Mouse (Mus musculus) lung, embryonic 16.5 days (tissue): Measurements from ENCODE around the gene Plcl1. TPM values are rescaled to one million over a fixed set of nuclear protein-coding genes. Genes with fewer than 3 reads are reported as not detected.
A peak's percentile ranks its signal among the peaks of the same experiment; 100 is the strongest.

ENCODE experiments used
- ATAC-seq: fragments of 200-750 bp; cut with Nextera tagmentation; 2 replicates; pipeline ENCODE4 v1.8.0; 2017; ENCODE audit warnings: low read depth, mild to moderate bottlenecking, moderate library complexity
- H3K27ac ChIP-seq: fragments of 300-500 bp; sonication (generic); 2 replicates; pipeline ENCODE4 v1.5.1; 2014; ENCODE audit warnings: mild to moderate bottlenecking, control low read depth, low read length
- H3K27me3 ChIP-seq: fragments of 300-500 bp; sonication (generic); 2 replicates; pipeline ENCODE4 v1.6.1; 2014; ENCODE audit warnings: low read depth, low read length, mixed read lengths; ENCODE audit not compliant: control insufficient read depth, insufficient read depth
- H3K36me3 ChIP-seq: fragments of 300-500 bp; sonication (generic); 2 replicates; pipeline ENCODE4 v1.6.1; 2014; ENCODE audit warnings: low read length; ENCODE audit not compliant: control insufficient read depth, insufficient read depth
- H3K4me1 ChIP-seq: fragments of 300-500 bp; sonication (generic); replicated peaks from 2 replicates; pipeline ENCODE4 v1.6.1; 2014; ENCODE audit warnings: low read length, mixed read lengths; ENCODE audit not compliant: control insufficient read depth, insufficient read depth
- H3K4me2 ChIP-seq: fragments of 300-500 bp; sonication (generic); 2 replicates; pipeline ENCODE4 v1.6.1; 2014; ENCODE audit warnings: low read depth, low read length, control low read depth
- H3K4me3 ChIP-seq: fragments of 300-500 bp; sonication (generic); 2 replicates; pipeline ENCODE4 v1.5.1; 2014; ENCODE audit warnings: mild to moderate bottlenecking, low read length, control low read depth
- H3K9ac ChIP-seq: fragments of 300-500 bp; sonication (generic); 2 replicates; pipeline ENCODE4 v1.6.1; 2014; ENCODE audit warnings: low read length, control low read depth
- H3K9me3 ChIP-seq: fragments of 300-500 bp; sonication (generic); 2 replicates; pipeline ENCODE4 v1.6.1; 2016; ENCODE audit warnings: low read length; ENCODE audit not compliant: control insufficient read depth
- WGBS: fragments of 180-500 bp; shearing (Covaris S2); extraction: QIAGEN DNeasy Blood & Tissue Kit; methylation state at CpG from one replicate; pipeline ENCODE4 v1.1.7; 2014; 5-methylcytosine and 5-hydroxymethylcytosine counted together
- polyA plus RNA-seq: library from polyadenylated mRNA; unstranded; fragments of >200 nt; fragmentation: Nextera tagmentation; extraction: Ambion mirVana; gene quantifications from 2 replicates; pipeline ENCODE4 v1.2.1, GENCODE M21; 2015

The Plcl1 gene
- polyA plus RNA-seq, 1 experiment from 2014 or later, result 2.0 TPM

GRCm38 (mm10) chr1:55741885-55742284 lies 336.2 kb downstream of the Plcl1 start:
- no peak overlapping the region for H3K9ac ChIP-seq
- no peak overlapping the region for H3K4me3 ChIP-seq
- peaks cover 2% of the 10 kb centered on the region; the same call in 1 of the 2 replicates for H3K27me3 ChIP-seq
- no peak overlapping the region for H3K4me2 ChIP-seq
- H3K27ac ChIP-seq, result no peak overlapping the region
- H3K36me3 ChIP-seq, result no peaks in the 10 kb centered on the region
- peak; percentile 60 for ATAC-seq
- peaks cover 5% of the 10 kb centered on the region; the same call in 1 of the 2 replicates for H3K4me1 ChIP-seq
- H3K9me3 ChIP-seq, result no peaks in the 10 kb centered on the region
- 37% methylated on average over 3 of the region's 3 CpGs for WGBS

- WGBS, result 63% methylated on average over 5 of the region's 5 CpGs
- Histone ChIP-seq H3K9ac (no peak overlapping the region), H3K9me3 (no peaks in the 10 kb centered on the region), H3K4me2 (no peak overlapping the region), H3K27me3 (no peaks in the 10 kb centered on the region), H3K4me3 (no peak overlapping the region), H3K27ac (no peak overlapping the region), H3K4me1 (no peaks in the 10 kb centered on the region), H3K36me3 (no peaks in the 10 kb centered on the region)
- no peak for ATAC-seq
Observed at GRCm38 (mm10) chr1:55748516-55748915, 342.8 kb downstream of the Plcl1 start.

GRCm38 (mm10) chr1:55749770-55750169 lies 344.0 kb downstream of the Plcl1 start:
- no peak for ATAC-seq
- no peak overlapping the region for H3K9ac ChIP-seq
- H3K36me3 ChIP-seq, result no peaks in the 10 kb centered on the region
- WGBS, result 78% methylated on average over 7 of the region's 7 CpGs
- no peaks in the 10 kb centered on the region for H3K9me3 ChIP-seq
- no peaks in the 10 kb centered on the region for H3K4me1 ChIP-seq
- H3K27ac ChIP-seq, result no peak overlapping the region
- H3K4me2 ChIP-seq, result no peak overlapping the region
- no peak overlapping the region for H3K4me3 ChIP-seq
- H3K27me3 ChIP-seq, result no peaks in the 10 kb centered on the region

- Histone ChIP-seq H3K4me1 (no peaks in the 10 kb centered on the region), H3K36me3 (no peaks in the 10 kb centered on the region), H3K27me3 (no peaks in the 10 kb centered on the region), H3K4me3 (no peak overlapping the region), H3K9me3 (no peaks in the 10 kb centered on the region), H3K27ac (no peak overlapping the region), H3K4me2 (no peak overlapping the region), H3K9ac (no peak overlapping the region)
- 59% methylated on average over 10 of the region's 10 CpGs for WGBS
- no peak for ATAC-seq
Observed at GRCm38 (mm10) chr1:55755742-55756141, 350.0 kb downstream of the Plcl1 start.

GRCm38 (mm10) chr1:55762284-55762683 lies 356.6 kb downstream of the Plcl1 start:
- Histone ChIP-seq H3K9me3 (no peaks in the 10 kb centered on the region), H3K27ac (no peak overlapping the region), H3K27me3 (no peaks in the 10 kb centered on the region), H3K9ac (no peak overlapping the region), H3K4me1 (no peaks in the 10 kb centered on the region), H3K4me2 (no peak overlapping the region), H3K36me3 (no peaks in the 10 kb centered on the region), H3K4me3 (no peak overlapping the region)
- 73% methylated on average over 5 of the region's 5 CpGs for WGBS
- ATAC-seq, result no peak

GRCm38 (mm10) chr1:55763171-55763570 lies 357.4 kb downstream of the Plcl1 start:
- Histone ChIP-seq H3K9ac (no peak overlapping the region), H3K36me3 (no peaks in the 10 kb centered on the region), H3K4me3 (no peak overlapping the region), H3K27me3 (no peaks in the 10 kb centered on the region), H3K27ac (no peak overlapping the region), H3K4me2 (no peak overlapping the region), H3K4me1 (no peaks in the 10 kb centered on the region), H3K9me3 (no peaks in the 10 kb centered on the region)
- ATAC-seq, result no peak
- 72% methylated on average over 2 of the region's 2 CpGs for WGBS

GRCm38 (mm10) chr1:55766743-55767142 lies 361.0 kb downstream of the Plcl1 start:
- ATAC-seq, result no peak
- 35% methylated on average over 1 of the region's 1 CpGs for WGBS
- H3K4me2 ChIP-seq, result no peak overlapping the region

GRCm38 (mm10) chr1:55770072-55770785 lies 364.5 kb downstream of the Plcl1 start:
- no peaks in the 10 kb centered on the region for H3K36me3 ChIP-seq
- no peaks in the 10 kb centered on the region for H3K9me3 ChIP-seq
- H3K27ac ChIP-seq, result no peak overlapping the region
- no peak for ATAC-seq
- H3K4me1 ChIP-seq, result no peaks in the 10 kb centered on the region
- H3K9ac ChIP-seq, result no peak overlapping the region
- H3K27me3 ChIP-seq, result no peaks in the 10 kb centered on the region
- H3K4me2 ChIP-seq, result no peak overlapping the region
- no peak overlapping the region for H3K4me3 ChIP-seq

More at GRCm38 (mm10) chr1:55766743-55767142, 361.0 kb downstream of the Plcl1 start:
- no peaks in the 10 kb centered on the region for H3K36me3 ChIP-seq
- no peaks in the 10 kb centered on the region for H3K27me3 ChIP-seq
- no peaks in the 10 kb centered on the region for H3K4me1 ChIP-seq
- no peak overlapping the region for H3K9ac ChIP-seq
- no peak overlapping the region for H3K27ac ChIP-seq
- no peaks in the 10 kb centered on the region for H3K9me3 ChIP-seq
- no peak overlapping the region for H3K4me3 ChIP-seq

- H3K4me3 ChIP-seq, result no peak overlapping the region
- no peaks in the 10 kb centered on the region for H3K4me1 ChIP-seq
- H3K4me2 ChIP-seq, result no peak overlapping the region
- H3K27ac ChIP-seq, result no peak overlapping the region
- no peak overlapping the region for H3K9ac ChIP-seq
- H3K36me3 ChIP-seq, result no peaks in the 10 kb centered on the region
- no peak for ATAC-seq
- no peaks in the 10 kb centered on the region for H3K9me3 ChIP-seq
- WGBS, result 49% methylated on average over 6 of the region's 6 CpGs
- no peaks in the 10 kb centered on the region for H3K27me3 ChIP-seq
Observed at GRCm38 (mm10) chr1:55792817-55793216, 387.1 kb downstream of the Plcl1 start.
